Mouse (Mus musculus): ENCODE data around the gene Cfap126. TPM values are rescaled to one million over a fixed set of nuclear protein-coding genes. Genes with fewer than 3 reads are reported as not detected.
A peak's percentile ranks its signal among the peaks of the same experiment; 100 is the strongest.
"Not testable (repeated sequence)": the region's sequence is repeated elsewhere in the genome, so short reads cannot be mapped to it uniquely, and the experiment has no call there.

Cfap126 gene
- under 1 TPM; 0.72 to 0.73 TPM for total RNA-seq (2021)
- long read RNA-seq, experiment 1, partial matches to known transcripts: 0 of 3 reads
- long read RNA-seq, experiment 1, other reads (novel, unspliced or antisense): 1 of 3 reads
- long read RNA-seq, experiment 2: 0 reads

DNA sequence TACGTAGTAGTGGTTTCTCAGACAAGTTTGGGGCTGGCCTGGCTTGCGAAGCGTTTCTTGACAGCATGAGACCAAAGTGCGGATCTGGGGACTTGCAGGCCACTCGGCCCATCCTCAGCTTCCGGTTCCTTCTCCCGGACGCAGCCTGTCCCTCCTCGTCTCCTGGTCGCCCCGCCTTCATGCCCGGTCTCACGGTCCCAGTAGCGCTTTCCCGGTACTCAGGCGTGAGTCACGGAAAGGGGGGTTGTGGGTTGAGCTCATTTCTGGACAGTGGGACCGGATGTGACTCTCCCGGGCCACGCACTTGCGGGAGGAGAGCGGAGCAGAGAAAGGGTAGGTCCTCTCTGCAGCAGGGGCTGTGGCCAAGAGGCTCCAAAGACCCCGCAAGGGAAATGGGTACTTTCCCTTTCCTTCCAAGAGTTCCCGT is at the start of gene Cfap126:
TSS of gene Cfap126 (plus strand) at position 46 of the 427 bp plus-strand sequence.
- intact Hi-C loops (cut with DNase I; ENCODE audit: low total_unique reads): no loop called here
- peak; percentile 82 for DNase-seq

DNA sequence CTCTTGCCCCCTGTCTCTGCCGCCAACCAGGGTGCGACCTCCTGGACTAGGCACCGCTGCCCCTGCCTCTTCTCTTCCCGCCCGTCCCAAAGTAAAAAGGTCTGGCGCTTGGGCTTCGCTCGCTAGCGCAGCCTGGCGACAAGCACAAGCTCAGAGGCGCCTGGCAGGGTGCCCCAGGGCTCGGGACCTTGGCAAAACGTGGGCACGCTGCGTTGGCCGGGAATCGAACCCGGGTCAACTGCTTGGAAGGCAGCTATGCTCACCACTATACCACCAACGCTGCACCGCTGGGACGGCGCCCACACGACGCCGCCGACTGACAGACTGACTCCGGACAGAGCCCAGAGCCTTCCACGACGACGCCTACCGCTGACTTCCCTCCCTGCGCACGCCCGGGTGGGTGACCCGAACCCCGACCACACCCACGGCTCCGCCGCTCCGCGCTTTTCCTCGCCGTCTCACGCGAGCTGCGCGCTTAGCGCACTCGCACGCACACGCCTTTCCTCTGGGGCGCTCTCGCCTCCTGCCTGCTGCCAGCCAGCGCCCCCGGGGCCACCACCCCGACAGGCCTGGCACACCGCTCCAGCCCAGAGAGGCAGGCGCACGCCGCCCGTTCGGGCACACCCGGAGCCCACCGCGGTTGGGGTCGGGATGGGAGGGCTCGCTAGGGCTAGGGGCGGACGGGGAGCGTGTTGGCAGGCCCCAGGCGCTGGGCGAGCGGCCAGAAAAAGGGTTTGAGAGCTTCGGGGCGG is 49.1 kb upstream of the Cfap126 start, which contains the start of gene Fcgr3:
TSS of gene Fcgr3 (minus strand) at position 445 of the 752 bp plus-strand sequence.
- intact Hi-C loops (cut with DNase I; ENCODE audit: low total_unique reads): not testable (repeated sequence)
- DNase-seq: peak; percentile 83

DNA sequence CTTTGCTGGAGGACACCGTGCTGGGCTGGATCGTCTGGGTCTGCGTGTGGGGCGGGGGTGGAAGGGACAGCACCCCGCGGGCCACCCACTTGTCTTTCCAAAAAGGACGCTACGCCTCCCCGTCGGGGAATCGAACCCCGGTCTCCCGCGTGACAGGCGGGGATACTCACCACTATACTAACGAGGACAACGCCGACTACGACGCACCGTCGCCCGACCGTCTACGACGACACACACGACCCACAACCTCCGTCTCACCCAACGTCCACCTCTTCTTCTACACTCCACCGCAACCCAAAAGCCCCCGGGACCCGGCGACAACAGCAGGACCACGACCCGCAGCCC is 48.5 kb upstream of the Cfap126 start:
- intact Hi-C loops (cut with DNase I; ENCODE audit: low total_unique reads): not testable (repeated sequence)
- DNase-seq: peak; percentile 59

DNA sequence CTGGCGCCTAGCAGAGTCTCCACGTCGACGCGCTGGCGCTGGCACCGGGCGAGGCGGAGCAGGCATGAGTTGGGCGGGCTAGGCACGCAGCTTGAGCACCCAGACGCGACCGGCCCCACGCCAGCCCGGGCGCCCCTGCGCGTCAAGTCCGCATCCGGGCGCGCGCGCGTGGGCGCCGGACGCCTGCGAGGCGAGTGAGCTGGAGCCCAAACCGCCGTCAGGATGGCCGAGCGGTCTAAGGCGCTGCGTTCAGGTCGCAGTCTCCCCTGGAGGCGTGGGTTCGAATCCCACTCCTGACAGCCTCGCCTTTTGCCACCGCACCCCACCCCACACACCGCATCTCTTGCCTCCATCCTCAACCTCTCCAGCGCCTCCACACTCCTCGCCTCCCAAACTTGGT is 48.0 kb upstream of the Cfap126 start:
- DNase-seq: peak; percentile 39
- intact Hi-C loops (cut with DNase I; ENCODE audit: low total_unique reads): not testable (repeated sequence)

DNA sequence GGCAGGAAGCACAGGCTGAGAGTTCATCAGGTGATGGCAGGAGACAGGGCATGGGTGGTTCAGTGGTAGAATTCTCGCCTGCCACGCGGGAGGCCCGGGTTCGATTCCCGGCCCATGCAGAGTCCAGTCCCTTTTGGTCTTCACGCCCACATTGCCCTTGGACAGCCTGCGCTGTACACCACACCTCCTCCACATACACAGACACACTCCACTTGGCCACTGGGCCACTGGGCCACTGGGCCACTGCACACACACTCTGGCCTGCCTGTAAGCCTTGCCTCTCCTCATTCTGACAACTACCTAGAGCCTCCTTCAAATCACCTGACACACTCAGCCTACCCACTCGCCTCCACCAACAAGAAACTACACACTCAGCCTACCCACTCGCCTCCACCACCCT is 47.1 kb upstream of the Cfap126 start:
- DNase-seq; intact Hi-C loops (cut with DNase I; ENCODE audit: low total_unique reads): not testable (repeated sequence)

DNA sequence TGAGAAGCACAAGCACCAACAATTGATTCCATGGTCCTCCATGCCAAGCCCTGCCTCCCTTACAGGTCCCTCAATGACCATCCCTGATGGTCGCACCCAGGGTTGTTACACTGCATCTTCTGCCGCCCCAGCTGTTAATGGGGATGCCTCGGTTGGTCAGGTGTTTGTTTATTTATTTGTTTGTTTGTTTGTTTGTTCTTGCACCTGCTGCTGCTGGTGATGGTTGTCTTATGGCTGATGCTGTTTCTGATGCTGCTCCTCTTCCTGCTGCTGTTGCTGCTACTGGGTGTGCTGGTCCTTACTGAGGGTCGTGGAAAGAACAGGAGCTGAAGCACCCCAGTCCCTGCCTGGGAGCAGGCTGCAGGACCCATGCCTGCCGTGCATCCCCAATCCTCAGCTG is 45.8 kb upstream of the Cfap126 start:
- intact Hi-C loops (cut with DNase I; ENCODE audit: low total_unique reads); DNase-seq: not testable (repeated sequence)

DNA sequence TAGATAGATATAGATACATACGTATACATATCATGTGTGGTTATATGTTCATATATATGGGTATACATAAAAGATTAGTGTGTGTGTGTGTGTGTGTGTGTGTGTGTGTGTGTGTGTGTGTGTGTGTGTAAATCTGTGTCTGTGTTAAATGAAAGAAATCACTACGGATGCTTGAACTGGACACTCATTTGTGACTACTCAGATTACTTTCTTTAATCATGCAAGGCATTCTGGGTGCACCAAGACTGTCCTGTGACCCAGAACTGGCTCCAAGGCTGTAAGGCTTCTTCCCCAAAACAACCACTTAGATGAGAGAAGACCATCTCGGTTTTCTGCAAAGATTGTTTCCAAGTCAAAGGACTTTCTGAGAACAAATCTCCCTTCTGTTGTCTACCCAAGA is 44.2 kb upstream of the Cfap126 start:
- intact Hi-C loops (cut with DNase I; ENCODE audit: low total_unique reads): not testable (repeated sequence)
- peak; percentile 14 for DNase-seq

DNA sequence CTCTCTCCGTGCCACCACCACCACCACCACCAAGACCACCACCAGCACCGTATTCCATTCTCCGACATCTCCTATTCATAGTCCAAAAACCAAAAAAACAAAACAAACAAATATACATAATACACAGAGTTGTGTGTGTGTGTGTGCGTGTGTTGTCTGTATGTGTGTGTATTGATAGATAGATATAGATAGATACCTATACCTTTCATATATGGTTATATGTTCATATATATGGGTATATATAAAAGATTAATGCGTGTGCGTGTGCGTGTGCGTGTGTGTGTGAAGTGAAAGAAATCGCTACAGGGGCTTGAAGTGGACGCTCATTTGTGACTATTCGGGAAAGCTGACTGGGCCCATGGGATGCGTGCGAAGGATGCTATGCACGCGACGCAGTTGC is 42.8 kb upstream of the Cfap126 start:
- DNase-seq; intact Hi-C loops (cut with DNase I; ENCODE audit: low total_unique reads): not testable (repeated sequence)

DNA sequence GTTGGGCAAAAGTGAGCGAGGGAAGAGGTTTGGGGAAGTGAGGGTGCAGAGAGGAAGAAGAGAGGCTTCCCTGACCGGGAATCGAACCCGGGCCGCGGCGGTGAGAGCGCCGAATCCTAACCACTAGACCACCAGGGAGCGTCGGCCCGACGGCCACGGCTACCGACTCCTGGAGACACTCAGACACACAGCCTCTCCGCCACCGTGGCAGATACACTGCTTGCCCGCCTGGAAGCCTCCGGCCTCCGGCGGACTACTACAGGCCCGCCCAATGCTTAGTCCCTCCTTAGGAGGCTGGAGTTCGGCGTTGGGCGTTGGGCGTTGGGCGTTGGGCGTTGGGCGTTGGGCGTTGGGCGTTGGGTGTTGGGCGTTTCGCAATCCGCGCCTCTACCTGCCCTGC is 42.0 kb upstream of the Cfap126 start:
- intact Hi-C loops (cut with DNase I; ENCODE audit: low total_unique reads); DNase-seq: not testable (repeated sequence)

DNA sequence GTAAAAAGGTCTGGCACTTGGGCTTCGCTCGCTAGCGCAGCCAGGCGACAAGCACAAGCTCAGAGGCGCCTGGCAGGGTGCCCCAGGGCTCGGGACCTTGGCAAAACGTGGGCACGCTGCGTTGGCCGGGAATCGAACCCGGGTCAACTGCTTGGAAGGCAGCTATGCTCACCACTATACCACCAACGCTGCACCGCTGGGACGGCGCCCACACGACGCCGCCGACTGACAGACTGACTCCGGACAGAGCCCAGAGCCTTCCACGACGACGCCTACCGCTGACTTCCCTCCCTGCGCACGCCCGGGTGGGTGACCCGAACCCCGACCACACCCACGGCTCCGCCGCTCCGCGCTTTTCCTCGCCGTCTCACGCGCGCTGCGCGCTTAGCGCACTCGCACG is 41.5 kb upstream of the Cfap126 start:
- DNase-seq; intact Hi-C loops (cut with DNase I; ENCODE audit: low total_unique reads): not testable (repeated sequence)

DNA sequence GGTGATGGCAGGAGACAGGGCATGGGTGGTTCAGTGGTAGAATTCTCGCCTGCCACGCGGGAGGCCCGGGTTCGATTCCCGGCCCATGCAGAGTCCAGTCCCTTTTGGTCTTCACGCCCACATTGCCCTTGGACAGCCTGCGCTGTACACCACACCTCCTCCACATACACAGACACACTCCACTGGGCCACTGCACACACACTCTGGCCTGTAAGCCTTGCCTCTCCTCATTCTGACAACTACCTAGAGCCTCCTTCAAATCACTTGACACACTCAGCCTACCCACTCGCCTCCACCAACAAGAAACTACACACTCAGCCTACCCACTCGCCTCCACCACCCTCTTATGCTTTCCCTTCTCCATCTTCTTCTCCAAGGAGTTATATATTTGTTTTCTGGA is 39.4 kb upstream of the Cfap126 start:
- intact Hi-C loops (cut with DNase I; ENCODE audit: low total_unique reads); DNase-seq: not testable (repeated sequence)

DNA sequence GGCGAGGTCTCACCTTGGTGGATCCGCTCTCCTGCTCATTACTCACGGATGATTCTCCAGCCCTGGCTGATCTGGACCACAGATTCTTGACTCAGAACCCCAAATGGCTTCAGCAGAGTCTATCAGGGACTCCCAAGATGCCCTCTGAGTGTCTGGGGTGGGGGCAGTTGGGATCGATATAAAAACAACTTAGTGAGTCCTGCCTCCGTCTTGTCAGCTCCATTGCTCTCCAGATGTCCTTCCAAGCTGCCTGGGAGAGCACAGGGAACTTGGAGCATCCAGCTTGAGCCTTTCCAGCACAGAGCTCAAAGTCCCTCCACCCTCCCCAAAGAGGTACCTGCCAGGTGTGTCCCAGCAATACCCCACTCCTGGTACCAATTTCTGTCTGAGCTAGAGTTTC is 37.5 kb upstream of the Cfap126 start:
- intact Hi-C loops (cut with DNase I; ENCODE audit: low total_unique reads); DNase-seq: not testable (repeated sequence)

DNA sequence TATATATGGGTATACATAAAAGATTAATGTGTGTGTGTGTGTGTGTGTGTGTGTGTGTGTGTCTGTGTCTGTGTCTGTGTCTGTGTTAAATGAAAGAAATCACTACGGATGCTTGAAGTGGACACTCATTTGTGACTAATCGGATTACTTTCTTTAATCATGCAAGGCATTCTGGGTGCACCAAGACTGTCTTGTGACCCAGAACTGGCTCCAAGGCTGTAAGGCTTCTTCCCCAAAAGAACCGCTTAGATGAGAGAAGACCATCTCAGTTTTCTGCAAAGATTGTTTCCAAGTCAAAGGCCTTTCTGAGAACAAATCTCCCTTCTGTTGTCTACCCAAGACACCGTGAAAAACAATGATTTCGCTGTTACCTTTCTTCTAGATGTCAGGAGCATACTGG is 36.5 kb upstream of the Cfap126 start:
- DNase-seq; intact Hi-C loops (cut with DNase I; ENCODE audit: low total_unique reads): not testable (repeated sequence)

DNA sequence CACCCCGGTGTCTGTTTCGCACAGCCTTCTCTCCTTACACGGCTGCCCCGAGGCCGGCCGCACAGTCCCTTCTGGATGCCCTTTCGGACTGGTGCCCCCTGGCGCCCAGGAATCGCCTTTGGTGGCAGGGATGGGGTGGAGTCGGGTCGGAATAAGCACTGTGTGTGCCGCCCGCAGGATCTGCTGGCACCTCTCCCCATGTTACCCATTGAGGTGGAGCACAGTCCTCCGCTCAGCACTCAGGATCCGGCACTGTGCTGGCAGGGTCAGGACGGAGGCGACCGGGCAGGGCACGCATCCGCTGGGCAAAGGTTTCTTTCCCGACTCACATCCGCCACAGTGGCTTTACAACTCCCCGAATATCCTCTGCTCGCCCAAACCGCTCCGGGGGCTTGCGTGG is 35.8 kb upstream of the Cfap126 start:
- peak; percentile 16 for DNase-seq
- intact Hi-C loops (cut with DNase I; ENCODE audit: low total_unique reads): not testable (repeated sequence)

DNA sequence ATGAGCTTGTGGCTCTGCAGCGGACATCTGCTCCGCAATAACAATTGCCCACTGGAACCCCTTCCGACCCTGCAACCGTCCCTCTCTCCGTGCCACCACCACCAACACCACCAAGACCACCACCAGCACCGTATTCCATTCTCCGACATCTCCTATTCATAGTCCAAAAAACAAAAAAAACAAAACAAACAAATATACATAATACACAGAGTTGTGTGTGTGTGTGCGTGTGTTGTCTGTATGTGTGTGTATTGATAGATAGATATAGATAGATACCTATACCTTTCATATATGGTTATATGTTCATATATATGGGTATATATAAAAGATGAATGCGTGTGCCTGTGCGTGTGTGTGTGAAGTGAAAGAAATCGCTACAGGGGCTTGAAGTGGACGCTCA is 35.3 kb upstream of the Cfap126 start:
- DNase-seq; intact Hi-C loops (cut with DNase I; ENCODE audit: low total_unique reads): not testable (repeated sequence)

DNA sequence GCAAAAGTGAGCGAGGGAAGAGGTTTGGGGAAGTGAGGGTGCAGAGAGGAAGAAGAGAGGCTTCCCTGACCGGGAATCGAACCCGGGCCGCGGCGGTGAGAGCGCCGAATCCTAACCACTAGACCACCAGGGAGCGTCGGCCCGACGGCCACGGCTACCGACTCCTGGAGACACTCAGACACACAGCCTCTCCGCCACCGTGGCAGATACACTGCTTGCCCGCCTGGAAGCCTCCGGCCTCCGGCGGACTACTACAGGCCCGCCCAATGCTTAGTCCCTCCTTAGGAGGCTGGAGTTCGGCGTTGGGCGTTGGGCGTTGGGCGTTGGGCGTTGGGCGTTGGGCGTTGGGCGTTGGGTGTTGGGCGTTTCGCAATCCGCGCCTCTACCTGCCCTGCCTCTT is 34.4 kb upstream of the Cfap126 start:
- DNase-seq; intact Hi-C loops (cut with DNase I; ENCODE audit: low total_unique reads): not testable (repeated sequence)

DNA sequence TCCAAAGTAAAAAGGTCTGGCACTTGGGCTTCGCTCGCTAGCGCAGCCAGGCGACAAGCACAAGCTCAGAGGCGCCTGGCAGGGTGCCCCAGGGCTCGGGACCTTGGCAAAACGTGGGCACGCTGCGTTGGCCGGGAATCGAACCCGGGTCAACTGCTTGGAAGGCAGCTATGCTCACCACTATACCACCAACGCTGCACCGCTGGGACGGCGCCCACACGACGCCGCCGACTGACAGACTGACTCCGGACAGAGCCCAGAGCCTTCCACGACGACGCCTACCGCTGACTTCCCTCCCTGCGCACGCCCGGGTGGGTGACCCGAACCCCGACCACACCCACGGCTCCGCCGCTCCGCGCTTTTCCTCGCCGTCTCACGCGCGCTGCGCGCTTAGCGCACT is 33.9 kb upstream of the Cfap126 start:
- intact Hi-C loops (cut with DNase I; ENCODE audit: low total_unique reads); DNase-seq: not testable (repeated sequence)

DNA sequence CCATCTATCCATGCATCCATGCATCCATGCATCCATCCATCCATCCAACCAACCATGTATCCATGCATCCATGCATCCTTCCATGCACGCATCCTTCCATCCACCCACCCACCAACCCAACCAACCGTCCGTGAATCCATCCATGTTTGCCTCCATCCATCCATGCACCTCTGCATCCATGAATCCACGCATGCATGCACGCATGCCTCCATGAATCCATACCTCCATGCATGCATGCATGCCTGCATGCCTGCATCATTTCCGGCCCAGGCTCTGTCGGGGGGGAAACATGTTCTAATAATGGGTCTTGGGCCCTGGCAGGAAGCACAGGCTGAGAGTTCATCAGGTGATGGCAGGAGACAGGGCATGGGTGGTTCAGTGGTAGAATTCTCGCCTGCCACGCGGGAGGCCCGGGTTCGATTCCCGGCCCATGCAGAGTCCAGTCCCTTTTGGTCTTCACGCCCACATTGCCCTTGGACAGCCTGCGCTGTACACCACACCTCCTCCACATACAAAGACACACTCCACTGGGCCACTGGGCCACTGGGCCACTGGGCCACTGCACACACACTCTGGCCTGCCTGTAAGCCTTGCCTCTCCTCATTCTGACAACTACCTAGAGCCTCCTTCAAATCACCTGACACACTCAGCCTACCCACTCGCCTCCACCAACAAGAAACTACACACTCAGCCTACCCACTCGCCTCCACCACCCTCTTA is 32.0 kb upstream of the Cfap126 start:
- DNase-seq; intact Hi-C loops (cut with DNase I; ENCODE audit: low total_unique reads): not testable (repeated sequence)

DNA sequence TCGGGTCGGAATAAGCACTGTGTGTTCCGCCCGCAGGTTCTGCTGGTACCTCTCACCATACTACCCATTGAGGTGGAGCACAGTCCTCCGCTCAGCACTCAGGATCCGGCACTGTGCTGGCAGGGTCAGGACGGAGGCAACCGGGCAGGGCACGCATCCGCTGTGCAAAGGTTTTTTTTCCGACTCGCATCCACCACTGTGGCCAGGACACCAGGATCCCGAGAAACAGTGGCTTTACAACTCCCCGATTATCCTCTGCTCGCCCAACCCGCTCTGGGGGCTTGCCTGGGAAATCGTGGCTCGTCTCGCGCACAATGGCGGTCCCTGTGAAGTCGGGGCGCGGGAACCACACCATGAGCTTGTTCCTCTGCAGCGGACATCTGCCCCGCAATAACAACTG is 28.0 kb upstream of the Cfap126 start:
- intact Hi-C loops (cut with DNase I; ENCODE audit: low total_unique reads): no loop called here
- DNase-seq: no peak

DNA sequence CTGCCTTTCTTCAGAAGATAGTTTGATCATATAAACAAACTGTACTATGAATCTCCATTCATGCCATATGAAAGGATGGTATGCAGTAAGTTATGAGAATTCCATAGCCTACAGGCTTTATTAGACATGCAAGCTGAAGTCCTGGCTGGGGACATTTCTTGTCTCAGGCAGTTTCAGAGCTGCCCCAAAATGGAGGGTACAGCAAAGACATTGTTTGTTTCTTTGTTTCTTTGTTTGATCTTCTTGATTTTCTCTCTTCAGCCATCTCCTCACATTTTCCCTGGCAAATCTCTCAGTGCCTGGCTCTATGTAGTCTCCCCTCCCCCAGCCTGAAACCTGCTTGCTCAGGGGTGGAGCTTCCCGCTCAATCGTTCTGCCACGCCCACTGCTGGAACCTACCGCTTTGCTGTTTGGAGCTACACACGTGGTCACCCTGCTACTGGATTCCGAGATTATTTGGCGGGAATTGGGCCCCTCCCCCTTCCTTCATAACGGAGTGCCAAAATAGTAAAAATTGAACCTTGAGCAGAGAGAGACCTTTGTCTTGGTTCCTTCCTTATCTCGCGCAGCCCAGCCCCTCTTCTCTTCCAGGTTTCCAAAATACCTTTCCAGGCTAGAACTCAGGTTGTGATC is 25.4 kb upstream of the Cfap126 start:
- DNase-seq; intact Hi-C loops (cut with DNase I; ENCODE audit: low total_unique reads): not testable (repeated sequence)

Measured in gastrocnemius, postnatal 14 days (tissue).